Mouse (Mus musculus) splenic B cell, adult 2 months (primary cell): Measurements from ENCODE around the gene Pacs1.
A peak's percentile ranks its signal among the peaks of the same experiment; 100 is the strongest.
"Not testable (repeated sequence)": the region's sequence is repeated elsewhere in the genome, so short reads cannot be mapped to it uniquely, and the experiment has no call there.

Experiments used
- DNase-seq: peaks from one replicate; pipeline ENCODE4 v3.0.0-alpha.2; 2011; ENCODE audit warnings: low read depth, low spot score
- H3K27me3 ChIP-seq: 2 replicates; pipeline ENCODE4 v1.6.1; 2012; ENCODE audit warnings: mild to moderate bottlenecking, low read length, moderate library complexity, mixed read lengths; ENCODE audit not compliant: control insufficient read depth, poor library complexity, insufficient read depth, severe bottlenecking
- H3K36me3 ChIP-seq: 2 replicates; pipeline ENCODE4 v1.6.1; 2012; ENCODE audit warnings: mild to moderate bottlenecking, low read length, moderate library complexity, mixed read lengths; ENCODE audit not compliant: control insufficient read depth, poor library complexity, insufficient read depth, severe bottlenecking

The Pacs1 gene

GRCm38 (mm10) chr19:5221926-5222325 lies 51.0 kb downstream of the Pacs1 start:
- 0 out of 2 replicates have a peak, but pooled peaks cover 1% of the 10 kb centered on the region for H3K36me3 ChIP-seq
- DNase-seq, result no peak
- H3K27me3 ChIP-seq, result no peaks in the 10 kb centered on the region

DNA sequence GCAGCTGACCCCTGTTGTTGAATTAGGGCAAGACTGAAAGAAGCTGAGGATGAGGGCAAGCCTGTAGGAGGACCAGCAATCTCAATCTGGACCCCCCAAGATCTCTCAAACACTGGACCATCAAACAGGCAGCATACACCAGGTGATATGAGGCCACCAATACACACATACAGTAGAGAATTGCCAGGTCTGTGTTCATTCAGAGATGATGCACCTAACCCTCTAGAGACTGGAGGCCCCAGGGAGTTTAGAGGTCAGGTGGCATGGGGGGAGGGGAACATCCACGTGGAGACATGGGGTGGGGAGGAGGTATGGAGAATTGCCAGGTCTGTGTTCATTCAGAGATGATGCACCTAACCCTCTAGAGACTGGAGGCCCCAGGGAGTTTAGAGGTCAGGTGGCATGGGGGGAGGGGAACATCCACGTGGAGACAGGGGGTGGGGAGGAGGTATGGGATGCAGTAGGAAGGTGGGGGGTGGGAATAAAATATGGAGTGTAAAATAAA lies 51.6 kb downstream of the Pacs1 start:
- DNase-seq, result peak; percentile 42
- not testable (repeated sequence) for H3K36me3 ChIP-seq

GRCm38 (mm10) chr19:5220389-5220788 lies 52.5 kb downstream of the Pacs1 start:
- Histone ChIP-seq H3K27me3 (no peaks in the 10 kb centered on the region), H3K36me3 (0 out of 2 replicates have a peak, but pooled peaks cover 1% of the 10 kb centered on the region)
- no peak for DNase-seq

More for the DNA sequence above, 51.6 kb downstream of the Pacs1 start:
- H3K27me3 ChIP-seq, result not testable (repeated sequence)

- Histone ChIP-seq H3K36me3 (no peaks in the 10 kb centered on the region), H3K27me3 (no peaks in the 10 kb centered on the region)
- no peak for DNase-seq
Measured at GRCm38 (mm10) chr19:5201691-5202090, 71.2 kb downstream of the Pacs1 start.

DNA sequence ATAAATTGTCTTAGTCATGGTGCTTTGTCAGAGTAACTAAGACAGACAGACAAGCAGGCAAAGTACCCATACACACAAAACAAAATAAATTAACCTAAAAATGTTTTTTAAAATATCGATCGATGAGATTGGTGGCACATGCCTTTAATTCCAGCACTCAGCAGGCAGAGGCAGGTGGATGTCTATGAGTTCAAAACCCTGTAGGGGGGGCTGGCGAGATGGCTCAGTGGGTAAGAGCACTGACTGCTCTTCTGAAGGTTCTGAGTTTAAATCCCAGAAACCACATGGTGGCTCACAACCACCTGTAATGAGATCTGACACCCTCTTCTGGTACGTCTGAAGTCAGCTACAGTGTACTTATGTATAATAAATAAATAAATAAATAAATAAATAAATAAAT lies 72.3 kb downstream of the Pacs1 start:
- peak; percentile 44 for DNase-seq

GRCm38 (mm10) chr19:5198553-5198952 lies 74.4 kb downstream of the Pacs1 start:
- Histone ChIP-seq H3K27me3 (no peaks in the 10 kb centered on the region), H3K36me3 (no peaks in the 10 kb centered on the region)
- DNase-seq, result no peak

More for the DNA sequence above, 72.3 kb downstream of the Pacs1 start:
- H3K27me3 ChIP-seq, H3K36me3 ChIP-seq: not testable (repeated sequence)

GRCm38 (mm10) chr19:5195417-5196035 lies 77.4 kb downstream of the Pacs1 start:
- H3K36me3 ChIP-seq, result no peaks in the 10 kb centered on the region
- peak; percentile 89 for DNase-seq
- H3K27me3 ChIP-seq, result no peaks in the 10 kb centered on the region

- no peak for DNase-seq
- Histone ChIP-seq H3K27me3 (no peaks in the 10 kb centered on the region), H3K36me3 (no peaks in the 10 kb centered on the region)
Measured at GRCm38 (mm10) chr19:5192397-5192796, 80.5 kb downstream of the Pacs1 start.

- DNase-seq, result no peak
- Histone ChIP-seq H3K27me3 (no peaks in the 10 kb centered on the region), H3K36me3 (no peaks in the 10 kb centered on the region)
Measured at GRCm38 (mm10) chr19:5187439-5187838, 85.5 kb downstream of the Pacs1 start.

GRCm38 (mm10) chr19:5181926-5182325 lies 91.0 kb downstream of the Pacs1 start:
- no peaks in the 10 kb centered on the region for H3K27me3 ChIP-seq
- no peak for DNase-seq

GRCm38 (mm10) chr19:5178631-5179030 lies 94.3 kb downstream of the Pacs1 start:
- Histone ChIP-seq H3K36me3 (no peaks in the 10 kb centered on the region; the same call in 1 of the 2 replicates), H3K27me3 (no peaks in the 10 kb centered on the region)
- no peak for DNase-seq

More at GRCm38 (mm10) chr19:5181926-5182325, 91.0 kb downstream of the Pacs1 start:
- no peaks in the 10 kb centered on the region for H3K36me3 ChIP-seq

GRCm38 (mm10) chr19:5170430-5170829 lies 102.5 kb downstream of the Pacs1 start:
- no peaks in the 10 kb centered on the region; the same call in 1 of the 2 replicates for H3K36me3 ChIP-seq
- DNase-seq, result no peak
- no peaks in the 10 kb centered on the region for H3K27me3 ChIP-seq

GRCm38 (mm10) chr19:5167477-5167876 lies 105.4 kb downstream of the Pacs1 start:
- no peak for DNase-seq
- no peaks in the 10 kb centered on the region for H3K27me3 ChIP-seq
- 0 out of 2 replicates have a peak, but pooled peaks cover 1% of the 10 kb centered on the region for H3K36me3 ChIP-seq

GRCm38 (mm10) chr19:5164380-5164779 lies 108.5 kb downstream of the Pacs1 start:
- peak; percentile 48 for DNase-seq
- Histone ChIP-seq H3K27me3 (no peaks in the 10 kb centered on the region), H3K36me3 (peaks cover 1% of the 10 kb centered on the region; the same call in 1 of the 2 replicates)

DNA sequence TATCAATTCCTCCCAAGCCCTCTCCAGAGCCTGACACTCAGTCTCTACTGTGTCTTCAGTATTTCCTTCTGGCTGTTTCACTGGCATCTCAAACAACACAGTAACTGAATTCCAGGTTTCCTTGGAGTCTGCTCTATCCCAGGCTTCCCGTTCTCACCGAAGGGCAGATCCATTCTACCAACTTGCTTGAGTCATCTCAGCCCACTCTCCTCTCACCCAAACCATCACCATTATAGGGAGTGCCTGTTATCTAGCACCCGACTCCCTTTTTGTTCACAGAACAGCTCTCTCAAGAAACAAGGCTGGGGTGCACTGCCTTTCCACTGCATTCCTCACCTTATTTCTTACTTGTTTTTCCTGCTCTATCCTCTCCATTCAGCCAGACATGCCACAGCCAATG lies 111.0 kb downstream of the Pacs1 start:
- no peaks in the 10 kb centered on the region for H3K27me3 ChIP-seq
- H3K36me3 ChIP-seq, result peaks cover 4% of the 10 kb centered on the region; the same call in 1 of the 2 replicates
- no peak for DNase-seq
